Mouse (Mus musculus) embryonic facial prominence, embryonic 10.5 days (tissue): ENCODE measurements around the gene Ulk1. TPM values are rescaled to one million over a fixed set of nuclear protein-coding genes. Genes with fewer than 3 reads are reported as not detected.
A peak's percentile ranks its signal among the peaks of the same experiment; 100 is the strongest.
"Not testable (repeated sequence)": the region's sequence is repeated elsewhere in the genome, so short reads cannot be mapped to it uniquely, and the experiment has no call there.

Source experiments
- DNase-seq: peaks from one replicate; pipeline ENCODE4 v3.0.0-alpha.2; 2017; ENCODE audit warnings: low spot score
- H3K27ac ChIP-seq: fragments of 300-500 bp; sonication (generic); replicated peaks from 2 replicates; pipeline ENCODE4 v1.5.1; 2016; ENCODE audit warnings: mild to moderate bottlenecking
- H3K27me3 ChIP-seq: fragments of 300-500 bp; sonication (generic); replicated peaks from 2 replicates; pipeline ENCODE4 v1.6.1; 2016; ENCODE audit warnings: low read depth, mild to moderate bottlenecking; ENCODE audit not compliant: poor library complexity, severe bottlenecking
- H3K36me3 ChIP-seq: fragments of 300-500 bp; sonication (generic); replicated peaks from 2 replicates; pipeline ENCODE4 v1.6.1; 2016; ENCODE audit warnings: mild to moderate bottlenecking, moderate library complexity
- H3K4me1 ChIP-seq: fragments of 300-500 bp; sonication (generic); 2 replicates; pipeline ENCODE4 v1.6.1; 2016
- H3K4me3 ChIP-seq: fragments of 300-500 bp; sonication (generic); 2 replicates; pipeline ENCODE4 v1.5.1; 2016; ENCODE audit warnings: mild to moderate bottlenecking, moderate library complexity
- H3K9me3 ChIP-seq: fragments of 300-500 bp; sonication (generic); 2 replicates; pipeline ENCODE4 v1.6.1; 2016; ENCODE audit warnings: mild to moderate bottlenecking
- WGBS: fragments of 180-500 bp; shearing (Covaris S2); methylation state at CpG from one replicate; pipeline ENCODE4 v1.1.7; 2016; 5-methylcytosine and 5-hydroxymethylcytosine counted together
- polyA plus RNA-seq: library from polyadenylated mRNA; unstranded; fragments of >200 nt; fragmentation: Nextera tagmentation; extraction: Ambion mirVana; gene quantifications from 2 replicates; pipeline ENCODE4 v1.2.1, GENCODE M21; 2016

Ulk1 gene
- polyA plus RNA-seq, 1 experiment from 2014 or later: 27.4 TPM

GRCm38 (mm10) chr5:110774511-110774910, 35.4 kb downstream of the Ulk1 start:
- peaks cover 72% of the 10 kb centered on the region for H3K36me3 ChIP-seq
- peaks cover 14% of the 10 kb centered on the region for H3K4me1 ChIP-seq
- no peaks in the 10 kb centered on the region for H3K9me3 ChIP-seq
- no peaks in the 10 kb centered on the region for H3K27me3 ChIP-seq
- no peak overlapping the region for H3K4me3 ChIP-seq
- no peak overlapping the region for H3K27ac ChIP-seq
- WGBS: 96% methylated on average over 11 of the region's 11 CpGs
- DNase-seq: no peak

GRCm38 (mm10) chr5:110772945-110773344, 37.0 kb downstream of the Ulk1 start:
- H3K4me3 ChIP-seq, H3K27me3 ChIP-seq, H3K9me3 ChIP-seq, H3K27ac ChIP-seq, DNase-seq: not testable (repeated sequence)
- 88% methylated on average over 10 of the region's 10 CpGs for WGBS
- Histone ChIP-seq H3K4me1 (peaks cover 16% of the 10 kb centered on the region), H3K36me3 (peaks cover 62% of the 10 kb centered on the region)

GRCm38 (mm10) chr5:110770448-110771158, 39.3 kb downstream of the Ulk1 start, which contains the start of gene Ep400:
Gene Ep400 (minus strand): TSS chr5:110770717.
- no peaks in the 10 kb centered on the region for H3K9me3 ChIP-seq

GRCm38 (mm10) chr5:110770031-110770445, 39.9 kb downstream of the Ulk1 start:
- Histone ChIP-seq H3K27me3 (no peaks in the 10 kb centered on the region), H3K4me1 (peaks cover 16% of the 10 kb centered on the region), H3K9me3 (no peaks in the 10 kb centered on the region), H3K4me3 (peak overlapping the region; percentile 76), H3K27ac (peak overlapping the region; percentile 94), H3K36me3 (peaks cover 48% of the 10 kb centered on the region)
- no peak for DNase-seq
- WGBS: under 1% methylated on average over 58 of the region's 58 CpGs

More at GRCm38 (mm10) chr5:110770448-110771158, 39.3 kb downstream of the Ulk1 start, which contains the start of gene Ep400:
- peak within 1 kb of the TSS; percentile 94 for H3K27ac ChIP-seq
- peaks cover 16% of the 10 kb centered on the region for H3K4me1 ChIP-seq
- peaks cover 48% of the 10 kb centered on the region for H3K36me3 ChIP-seq
- H3K4me3 ChIP-seq: peak within 1 kb of the TSS; percentile 76
- H3K27me3 ChIP-seq: no peaks in the 10 kb centered on the region
- peak; percentile 100 for DNase-seq
- WGBS: under 1% methylated on average over 83 of the region's 83 CpGs

GRCm38 (mm10) chr5:110769272-110769671, 40.6 kb downstream of the Ulk1 start:
- H3K9me3 ChIP-seq: no peaks in the 10 kb centered on the region
- H3K27ac ChIP-seq: no peak overlapping the region
- WGBS: 64% methylated on average over 4 of the region's 4 CpGs
- H3K36me3 ChIP-seq: peaks cover 45% of the 10 kb centered on the region
- H3K27me3 ChIP-seq: no peaks in the 10 kb centered on the region
- no peak for DNase-seq
- peak overlapping the region; percentile 76 for H3K4me3 ChIP-seq
- H3K4me1 ChIP-seq: peaks cover 16% of the 10 kb centered on the region

GRCm38 (mm10) chr5:110763890-110764289, 46.0 kb downstream of the Ulk1 start:
- H3K27ac ChIP-seq: no peak overlapping the region
- H3K27me3 ChIP-seq: no peaks in the 10 kb centered on the region
- peaks cover 40% of the 10 kb centered on the region for H3K36me3 ChIP-seq
- H3K9me3 ChIP-seq: no peaks in the 10 kb centered on the region
- WGBS: 95% methylated on average over 8 of the region's 8 CpGs
- no peak for DNase-seq
- no peak overlapping the region for H3K4me3 ChIP-seq
- H3K4me1 ChIP-seq: peaks cover 9% of the 10 kb centered on the region

- DNase-seq: no peak
- H3K9me3 ChIP-seq: no peaks in the 10 kb centered on the region
- no peaks in the 10 kb centered on the region for H3K27me3 ChIP-seq
- H3K4me3 ChIP-seq: no peak overlapping the region
- 85% methylated on average over 1 of the region's 1 CpGs for WGBS
- H3K27ac ChIP-seq: no peak overlapping the region
- no peaks in the 10 kb centered on the region for H3K4me1 ChIP-seq
- H3K36me3 ChIP-seq: peaks cover 48% of the 10 kb centered on the region
Measured at GRCm38 (mm10) chr5:110745021-110745420, 64.9 kb downstream of the Ulk1 start.

- Histone ChIP-seq H3K4me1 (no peaks in the 10 kb centered on the region), H3K9me3 (no peaks in the 10 kb centered on the region), H3K27me3 (no peaks in the 10 kb centered on the region), H3K36me3 (peaks cover 69% of the 10 kb centered on the region), H3K4me3 (no peak overlapping the region), H3K27ac (no peak overlapping the region)
- WGBS: 94% methylated on average over 7 of the region's 7 CpGs
- DNase-seq: no peak
Measured at GRCm38 (mm10) chr5:110739496-110740275, 70.2 kb downstream of the Ulk1 start.

GRCm38 (mm10) chr5:110735606-110736005, 74.3 kb downstream of the Ulk1 start:
- Histone ChIP-seq H3K36me3 (peaks cover 98% of the 10 kb centered on the region), H3K9me3 (no peaks in the 10 kb centered on the region), H3K4me1 (no peaks in the 10 kb centered on the region), H3K27ac (no peak overlapping the region), H3K27me3 (no peaks in the 10 kb centered on the region), H3K4me3 (no peak overlapping the region)
- DNase-seq: no peak
- WGBS: 94% methylated on average over 1 of the region's 1 CpGs

Other genes starting within 250 kb of the Ulk1 start
- gene Noc4l, start 156.7 kb downstream of the Ulk1 start, polyA plus RNA-seq: 89.2 and 95.0 TPM in 2 replicates
- 33.4 and 34.1 TPM in 2 replicates for gene Ddx51, start 156.6 kb downstream of the Ulk1 start, polyA plus RNA-seq
- gene Ep400, start 39.4 kb downstream of the Ulk1 start, polyA plus RNA-seq: 57.1 and 67.5 TPM in 2 replicates
- gene Pus1, start 29.4 kb downstream of the Ulk1 start, polyA plus RNA-seq: 42.2 and 46.0 TPM in 2 replicates
- 27.2 and 32.3 TPM in 2 replicates for gene Hscb, start 29.7 kb upstream of the Ulk1 start, polyA plus RNA-seq
- gene Chek2, start 29.9 kb upstream of the Ulk1 start, polyA plus RNA-seq: 40.4 and 44.0 TPM in 2 replicates
- gene Ttc28, start 69.7 kb upstream of the Ulk1 start, polyA plus RNA-seq: 12.8 and 13.3 TPM in 2 replicates